Mouse (Mus musculus) cerebellum, adult (tissue): ENCODE measurements around the gene Dnajc5.

Experiments used
- ATAC-seq: cut with Nextera tagmentation; 2 replicates; pipeline ENCODE4 v1.9.2; 2017; ENCODE audit warnings: mild to moderate bottlenecking, moderate library complexity, mixed read lengths; ENCODE audit not compliant: insufficient number of reproducible peaks, low FRiP score, low TSS enrichment

Dnajc5 gene

DNA sequence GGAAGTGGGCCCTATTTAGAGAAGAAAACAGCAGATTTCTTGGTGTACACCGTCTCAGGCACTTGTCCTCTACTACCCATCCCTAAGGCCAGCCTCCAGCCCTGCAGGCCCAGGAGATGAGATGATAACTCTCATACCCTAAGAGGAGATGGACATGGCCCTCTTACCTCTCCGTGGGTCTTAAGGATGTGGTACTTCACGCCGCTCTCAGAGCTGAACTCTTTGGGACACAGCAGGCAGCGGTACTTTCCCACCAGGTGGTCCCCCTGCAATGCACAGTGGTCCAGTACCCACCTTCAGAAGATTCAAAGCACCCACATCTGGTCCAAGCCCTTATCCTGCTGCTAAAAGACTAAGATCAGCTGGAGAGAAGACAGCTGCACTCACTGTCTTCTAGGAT is 65.2 kb downstream of the Dnajc5 start:
- ATAC-seq, result no peak

- no peak for ATAC-seq
Measured at GRCm38 (mm10) chr2:181586124-181586523, 65.8 kb downstream of the Dnajc5 start.

GRCm38 (mm10) chr2:181587796-181588195 is 67.5 kb downstream of the Dnajc5 start:
- ATAC-seq, result no peak

DNA sequence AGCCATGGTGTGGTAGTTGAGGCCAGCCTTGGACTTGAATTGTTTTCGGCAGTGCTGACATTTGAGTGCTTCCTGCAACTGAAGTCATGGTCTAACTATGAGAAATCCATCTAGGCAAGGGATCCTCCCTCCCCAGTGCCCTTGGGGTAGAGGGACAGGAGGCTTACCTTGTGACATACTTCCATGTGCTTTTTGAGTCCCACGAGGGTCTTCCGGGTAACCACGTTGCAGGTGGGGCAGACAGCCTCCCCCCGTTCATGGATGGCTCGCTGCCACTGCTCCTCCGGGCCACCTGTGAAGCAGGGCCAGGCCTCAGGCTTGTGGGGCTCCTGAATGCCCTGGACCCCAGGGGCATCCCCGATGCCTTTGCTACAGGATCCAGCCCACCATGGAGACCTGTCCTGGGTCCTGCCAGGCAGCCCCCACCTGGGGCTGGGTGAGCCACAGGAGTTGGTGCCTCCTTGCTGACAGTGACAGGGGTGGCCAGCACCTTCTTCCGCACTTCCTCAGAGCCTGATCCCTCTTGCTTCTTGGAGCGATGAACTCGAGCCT is 68.0 kb downstream of the Dnajc5 start:
- ATAC-seq, result no peak

DNA sequence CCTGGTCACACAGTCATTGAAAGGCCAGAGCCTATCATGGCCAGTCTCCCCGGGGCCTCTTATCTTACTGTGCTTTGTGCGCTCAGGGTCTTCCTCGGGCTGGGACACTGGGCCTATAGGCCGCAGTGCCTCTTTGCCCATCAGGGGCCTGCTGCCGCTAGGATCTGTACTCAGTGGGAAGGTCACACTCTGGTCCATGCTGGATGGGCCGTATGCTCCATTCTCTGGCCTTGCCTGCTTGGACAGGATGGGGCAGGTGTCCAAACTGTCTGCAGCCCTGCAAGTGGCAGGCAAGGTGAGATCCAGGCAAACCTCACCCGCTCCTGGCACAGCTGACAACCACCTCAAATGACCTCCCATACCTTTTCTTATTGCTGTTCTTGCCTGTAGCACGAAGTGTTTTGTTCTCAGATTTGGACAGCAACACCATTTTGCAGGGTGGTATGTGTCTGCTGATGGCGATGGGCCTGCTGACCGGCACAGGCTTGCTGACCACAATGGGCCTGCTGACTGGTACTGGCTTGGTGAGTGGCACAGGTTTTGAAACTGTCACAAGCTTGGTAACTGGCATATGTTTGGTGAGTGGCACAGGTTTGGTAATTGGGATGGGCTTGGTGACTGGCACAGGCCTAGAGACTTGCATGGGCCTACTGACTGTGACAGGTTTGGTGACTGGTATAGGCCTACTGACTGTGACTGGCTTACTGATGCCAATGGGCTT is 68.9 kb downstream of the Dnajc5 start:
- no peak for ATAC-seq

DNA sequence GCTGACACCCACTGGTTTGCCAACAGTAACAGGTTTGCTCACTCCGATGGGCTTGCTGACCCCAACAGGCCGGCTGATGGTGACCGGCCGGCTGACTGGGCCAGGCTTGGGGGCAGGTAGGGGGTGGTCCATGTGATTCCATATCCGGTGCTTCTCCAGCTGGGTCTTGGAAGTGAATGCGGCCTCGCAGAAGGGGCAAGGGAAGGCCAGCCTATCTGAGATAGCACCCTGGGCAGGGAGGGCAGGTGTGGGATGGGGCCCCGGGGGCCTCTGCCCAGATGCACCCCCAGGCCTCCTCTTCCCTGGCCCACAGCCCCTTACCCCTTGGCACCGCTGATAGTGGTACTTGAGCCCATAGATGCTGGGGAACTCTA is 69.4 kb downstream of the Dnajc5 start:
- no peak for ATAC-seq

- no peak for ATAC-seq
Measured at GRCm38 (mm10) chr2:181590471-181590870, 70.2 kb downstream of the Dnajc5 start.

- no peak for ATAC-seq
Measured at GRCm38 (mm10) chr2:181591528-181592085, 71.3 kb downstream of the Dnajc5 start, which contains the start of gene Prpf6. Prpf6 (plus strand) TSS chr2:181591868.

GRCm38 (mm10) chr2:181592231-181593041 is 72.2 kb downstream of the Dnajc5 start, which contains the start of gene Zfp512b:
Zfp512b (minus strand) TSS chr2:181592803.
- ATAC-seq, result peak; percentile 45; the same call in 1 of the 2 replicates

- ATAC-seq, result no peak
Measured at GRCm38 (mm10) chr2:181593042-181593421, 72.7 kb downstream of the Dnajc5 start.

GRCm38 (mm10) chr2:181593937-181594336 is 73.7 kb downstream of the Dnajc5 start:
- no peak for ATAC-seq

DNA sequence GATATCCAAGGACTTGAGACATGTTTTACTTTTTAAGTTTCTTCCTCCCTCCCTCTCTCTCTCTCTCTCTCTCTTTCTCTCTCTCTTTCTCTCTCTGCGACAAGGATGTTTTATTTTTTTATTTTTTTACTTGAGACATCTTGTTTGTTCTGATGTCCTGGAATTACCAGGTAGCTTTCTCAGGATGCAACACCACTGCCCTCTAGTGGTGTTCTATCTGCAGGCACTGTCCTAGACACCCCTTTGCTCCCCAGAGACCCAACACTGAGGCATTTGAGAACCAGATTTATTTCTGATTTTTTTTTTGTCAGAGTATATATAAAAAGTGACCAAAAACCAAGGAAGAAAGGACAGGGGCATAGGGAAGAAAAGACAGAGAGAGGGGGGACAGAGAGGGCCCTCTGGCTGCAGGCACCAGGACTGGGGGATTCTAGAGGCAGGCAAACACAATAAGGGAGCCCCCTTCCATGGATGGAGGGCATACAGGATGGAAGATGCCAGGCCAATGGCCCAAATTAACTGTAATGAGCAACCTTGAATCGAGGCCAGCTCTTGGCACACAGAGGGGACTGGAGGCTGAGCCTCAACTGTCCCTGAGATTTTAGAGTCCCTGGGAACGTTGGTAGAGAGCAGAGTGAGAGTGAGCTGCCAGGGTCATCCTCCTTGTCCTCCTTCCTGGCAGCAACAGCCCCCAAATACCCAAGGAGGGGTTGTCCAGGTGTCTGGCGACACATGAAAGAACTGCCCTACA is 74.8 kb downstream of the Dnajc5 start:
- no peak for ATAC-seq

- no peak for ATAC-seq
Measured at GRCm38 (mm10) chr2:181596221-181596960, 76.1 kb downstream of the Dnajc5 start.

DNA sequence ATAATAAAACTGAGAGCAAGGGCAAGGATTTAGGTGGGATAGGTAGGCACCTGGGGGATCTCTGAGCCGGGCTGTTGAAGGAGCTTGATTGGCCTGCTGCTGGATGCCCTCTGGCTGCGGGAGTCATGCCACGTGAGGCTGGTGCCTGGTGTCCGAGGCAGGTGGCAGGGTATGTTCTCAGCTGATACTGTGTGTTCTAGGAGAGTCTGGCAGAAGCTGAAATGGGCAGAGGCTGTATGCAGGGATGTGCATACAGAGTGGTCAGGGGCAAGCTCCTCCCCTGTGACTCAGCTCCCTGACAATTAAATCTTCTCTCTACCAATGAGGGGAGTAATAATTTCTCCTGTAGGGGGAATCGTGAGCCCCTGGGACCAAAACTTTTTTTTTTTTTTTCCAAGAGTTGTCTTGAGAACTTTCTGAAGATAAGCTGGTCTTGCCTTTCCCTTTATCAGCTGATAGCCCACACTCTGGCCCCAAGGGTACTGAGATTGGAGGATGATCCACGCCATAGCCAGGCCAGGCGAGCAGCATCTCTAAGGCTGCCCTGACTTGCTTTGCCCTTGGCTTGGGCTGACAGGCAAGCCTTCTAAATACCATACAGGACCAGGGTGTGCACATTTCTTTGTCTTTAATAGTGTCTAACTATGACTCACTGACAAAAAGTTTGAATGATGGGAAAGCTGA is 77.2 kb downstream of the Dnajc5 start:
- no peak for ATAC-seq

- ATAC-seq, result peak; percentile 19
Measured at GRCm38 (mm10) chr2:181598454-181599351, 78.4 kb downstream of the Dnajc5 start, which contains the start of gene Samd10. Samd10 (minus strand) TSS chr2:181599212.

DNA sequence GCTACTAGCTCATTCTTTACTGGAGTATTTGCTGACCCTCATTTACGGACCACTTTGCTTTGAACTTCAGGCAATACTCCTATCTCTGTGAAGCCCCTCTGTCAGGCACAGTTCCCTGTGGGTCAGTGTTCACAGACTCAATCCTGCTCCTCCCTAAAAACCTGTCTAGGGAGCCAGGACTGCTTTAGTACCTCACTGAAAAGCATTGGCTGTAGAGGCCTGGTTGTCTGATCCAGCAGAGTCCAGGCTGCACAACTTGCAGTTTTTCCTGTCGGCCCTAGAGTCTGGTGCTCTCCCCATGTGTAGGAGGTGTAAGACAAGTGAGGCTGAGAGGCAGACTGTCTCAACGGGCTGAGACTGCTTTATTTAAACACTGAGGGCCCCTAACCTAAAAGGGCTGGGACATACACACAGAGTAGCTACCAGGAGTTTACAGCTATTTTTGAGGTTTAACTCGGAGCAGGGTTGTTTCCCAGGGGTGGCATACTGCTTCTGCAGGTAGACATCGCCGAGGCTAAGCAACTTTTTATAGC is 80.0 kb downstream of the Dnajc5 start:
- no peak for ATAC-seq

- ATAC-seq, result peak; percentile 76
Measured at GRCm38 (mm10) chr2:181600828-181601750, 80.8 kb downstream of the Dnajc5 start.
